Mouse (Mus musculus) limb, embryonic 15.5 days (tissue): ENCODE data around the gene Desi2. TPM values are rescaled to one million over a fixed set of nuclear protein-coding genes. Genes with fewer than 3 reads are reported as not detected.
"Not testable (repeated sequence)": the region's sequence is repeated elsewhere in the genome, so short reads cannot be mapped to it uniquely, and the experiment has no call there.

Experiments
- ATAC-seq: fragments of 200-750 bp; cut with Nextera tagmentation; 2 replicates; pipeline ENCODE4 v1.8.0; 2017; ENCODE audit warnings: low read depth, moderate TSS enrichment; ENCODE audit not compliant: insufficient number of reproducible peaks, low FRiP score, low TSS enrichment
- H3K27ac ChIP-seq: fragments of 300-500 bp; sonication (generic); 2 replicates; pipeline ENCODE4 v1.5.1; 2015; ENCODE audit warnings: moderate library complexity, mild to moderate bottlenecking, inconsistent platforms
- H3K27me3 ChIP-seq: fragments of 300-500 bp; sonication (generic); 2 replicates; pipeline ENCODE4 v1.6.1; 2015; ENCODE audit warnings: inconsistent platforms
- H3K36me3 ChIP-seq: fragments of 300-500 bp; sonication (generic); 2 replicates; pipeline ENCODE4 v1.6.1; 2015; ENCODE audit warnings: inconsistent platforms
- H3K4me1 ChIP-seq: fragments of 300-500 bp; sonication (generic); 2 replicates; pipeline ENCODE4 v1.6.1; 2015; ENCODE audit warnings: inconsistent platforms
- H3K4me2 ChIP-seq: fragments of 300-500 bp; sonication (generic); 2 replicates; pipeline ENCODE4 v1.6.1; 2015; ENCODE audit warnings: mild to moderate bottlenecking, inconsistent platforms
- H3K4me3 ChIP-seq: fragments of 300-500 bp; sonication (generic); 2 replicates; pipeline ENCODE4 v1.5.1; 2015; ENCODE audit warnings: mild to moderate bottlenecking, inconsistent platforms
- H3K9ac ChIP-seq: fragments of 300-500 bp; sonication (generic); 2 replicates; pipeline ENCODE4 v1.6.1; 2015; ENCODE audit warnings: inconsistent platforms
- H3K9me3 ChIP-seq: fragments of 300-500 bp; sonication (generic); 2 replicates; pipeline ENCODE4 v1.6.1; 2016; ENCODE audit warnings: inconsistent platforms
- WGBS: fragments of 180-500 bp; shearing (Covaris S2); methylation state at CpG from one replicate; pipeline ENCODE4 v1.1.7; 2015; 5-methylcytosine and 5-hydroxymethylcytosine counted together
- polyA plus RNA-seq: library from polyadenylated mRNA; unstranded; fragments of >200 nt; fragmentation: Nextera tagmentation; extraction: Ambion mirVana; gene quantifications from 2 replicates; pipeline ENCODE4 v1.2.1, GENCODE M21; 2015

Gene Desi2
- polyA plus RNA-seq, 1 experiment from 2014 or later = 26.2 TPM

DNA sequence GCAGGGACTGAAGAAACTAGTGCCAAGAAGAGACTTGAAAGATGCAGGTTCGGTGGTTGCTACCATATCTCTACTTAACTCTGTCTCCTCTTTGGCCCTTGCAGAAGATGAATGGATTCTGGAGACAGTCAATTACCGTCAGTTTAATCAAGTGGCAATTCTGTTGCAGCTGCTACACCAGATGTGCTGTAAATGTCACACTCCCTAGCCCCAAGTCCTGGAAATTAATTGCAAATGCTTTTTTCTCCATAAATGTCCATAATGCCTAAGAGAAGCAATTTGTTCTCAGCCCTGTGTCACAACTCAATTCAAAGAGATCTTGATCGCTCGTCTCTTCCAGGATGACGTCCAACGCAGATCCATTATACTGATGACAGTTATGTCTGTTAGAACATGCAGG is 83.4 kb downstream of the Desi2 start:
- no peaks in the 10 kb centered on the region for H3K9me3 ChIP-seq
- no peak overlapping the region for H3K9ac ChIP-seq
- 24% methylated on average over 6 of the region's 6 CpGs for WGBS
- ATAC-seq = no peak
- H3K27ac ChIP-seq = no peak overlapping the region
- no peak overlapping the region for H3K4me3 ChIP-seq
- no peaks in the 10 kb centered on the region for H3K27me3 ChIP-seq
- H3K36me3 ChIP-seq = no peaks in the 10 kb centered on the region
- H3K4me1 ChIP-seq = peaks cover 4% of the 10 kb centered on the region; the same call in 1 of the 2 replicates
- no peak overlapping the region for H3K4me2 ChIP-seq

DNA sequence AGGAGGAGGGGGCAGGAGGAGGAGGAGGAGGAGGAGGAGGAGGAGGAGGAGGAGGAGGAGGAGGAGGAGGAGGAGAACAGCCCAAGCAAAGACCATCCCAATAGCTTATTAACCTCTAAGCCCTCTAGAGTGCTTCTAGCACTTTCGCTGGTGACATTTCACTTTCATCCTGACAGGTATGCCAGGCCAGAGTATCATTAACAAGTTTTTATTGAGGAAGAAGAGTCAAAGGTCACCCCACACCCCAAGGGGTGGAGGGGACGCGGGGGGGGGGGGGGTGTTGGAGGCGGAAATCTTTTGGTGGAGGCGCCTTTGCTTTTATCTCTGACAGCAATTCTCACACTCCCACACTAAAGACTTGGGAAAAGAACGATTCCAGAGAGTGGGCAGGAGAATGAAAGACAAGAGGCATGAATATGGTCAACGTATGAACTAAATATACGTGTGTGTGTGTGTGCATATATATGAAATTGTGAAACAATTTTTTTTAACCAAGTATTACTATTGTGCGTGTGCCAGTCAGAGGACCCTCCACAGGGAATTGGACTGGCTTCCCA is 88.0 kb downstream of the Desi2 start:
- Histone ChIP-seq H3K4me3 (peak overlapping the region; percentile 65), H3K27ac (no peak overlapping the region), H3K36me3 (no peaks in the 10 kb centered on the region), H3K9ac (no peak overlapping the region), H3K27me3 (no peaks in the 10 kb centered on the region), H3K4me1 (peaks cover 14% of the 10 kb centered on the region; the same call in 1 of the 2 replicates), H3K4me2 (peak overlapping the region; percentile 87), H3K9me3 (no peaks in the 10 kb centered on the region)
- ATAC-seq = no peak
- 17% methylated on average over 9 of the region's 9 CpGs for WGBS

DNA sequence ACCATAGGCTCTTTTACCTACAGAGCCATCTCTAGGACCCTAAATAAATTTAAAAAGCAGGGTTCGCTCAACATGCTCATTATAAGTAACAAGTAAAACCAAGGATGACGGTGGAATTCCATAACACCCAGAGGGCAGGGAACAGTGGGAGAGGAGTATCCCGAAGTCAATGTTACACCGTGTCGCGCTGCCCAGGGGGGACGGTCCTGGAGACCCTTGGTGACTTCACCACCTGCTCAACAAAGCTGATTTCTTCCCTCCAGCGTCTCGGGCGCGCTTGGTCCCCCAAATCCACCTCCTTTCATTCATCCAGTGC is 88.5 kb downstream of the Desi2 start:
- Histone ChIP-seq H3K9ac (peak overlapping the region; percentile 88), H3K27me3 (no peaks in the 10 kb centered on the region), H3K4me1 (peaks cover 14% of the 10 kb centered on the region; the same call in 1 of the 2 replicates), H3K27ac (peak overlapping the region; percentile 87), H3K4me2 (peak overlapping the region; percentile 87), H3K36me3 (no peaks in the 10 kb centered on the region), H3K4me3 (peak overlapping the region; percentile 65), H3K9me3 (no peaks in the 10 kb centered on the region)
- ATAC-seq = no peak; the same call in 1 of the 2 replicates
- WGBS = 3% methylated on average over 11 of the region's 11 CpGs

- H3K27me3 ChIP-seq = no peaks in the 10 kb centered on the region
- peak overlapping the region; percentile 65 for H3K4me3 ChIP-seq
- peak overlapping the region; percentile 87 for H3K4me2 ChIP-seq
- peak; percentile 80 for ATAC-seq
- H3K36me3 ChIP-seq = no peaks in the 10 kb centered on the region
- peak overlapping the region; percentile 87 for H3K27ac ChIP-seq
- under 1% methylated on average over 66 of the region's 87 CpGs for WGBS
- peak overlapping the region; percentile 88 for H3K9ac ChIP-seq
- no peaks in the 10 kb centered on the region for H3K9me3 ChIP-seq
- H3K4me1 ChIP-seq = peaks cover 14% of the 10 kb centered on the region; the same call in 1 of the 2 replicates
These were observed 89.1 kb downstream of the Desi2 start for GRCm38 (mm10) chr1:178276054-178276911.

DNA sequence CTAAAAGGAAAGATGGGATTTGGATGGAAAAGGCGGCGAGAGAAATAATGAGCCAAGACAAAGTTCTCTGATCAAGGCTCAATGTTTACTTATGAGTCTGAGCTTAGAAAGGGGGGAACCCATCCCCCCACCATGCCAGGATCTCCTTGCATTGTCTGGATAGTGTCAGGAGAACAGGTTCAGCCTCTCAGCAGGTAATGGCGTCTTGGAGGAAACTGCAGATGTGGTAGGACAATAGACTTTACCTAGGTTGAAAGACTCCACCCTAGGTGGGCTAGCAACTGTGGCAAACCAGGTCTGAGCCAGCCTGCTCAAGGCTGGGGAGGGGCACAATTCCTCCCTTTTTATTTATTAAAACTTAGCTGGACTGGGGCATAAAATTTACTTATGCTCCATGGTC is 96.1 kb downstream of the Desi2 start:
- not testable (repeated sequence) for H3K4me2 ChIP-seq, ATAC-seq, H3K36me3 ChIP-seq, H3K27ac ChIP-seq, H3K4me1 ChIP-seq, H3K9ac ChIP-seq, H3K27me3 ChIP-seq, H3K9me3 ChIP-seq, H3K4me3 ChIP-seq
- 91% methylated on average over 3 of the region's 3 CpGs for WGBS

DNA sequence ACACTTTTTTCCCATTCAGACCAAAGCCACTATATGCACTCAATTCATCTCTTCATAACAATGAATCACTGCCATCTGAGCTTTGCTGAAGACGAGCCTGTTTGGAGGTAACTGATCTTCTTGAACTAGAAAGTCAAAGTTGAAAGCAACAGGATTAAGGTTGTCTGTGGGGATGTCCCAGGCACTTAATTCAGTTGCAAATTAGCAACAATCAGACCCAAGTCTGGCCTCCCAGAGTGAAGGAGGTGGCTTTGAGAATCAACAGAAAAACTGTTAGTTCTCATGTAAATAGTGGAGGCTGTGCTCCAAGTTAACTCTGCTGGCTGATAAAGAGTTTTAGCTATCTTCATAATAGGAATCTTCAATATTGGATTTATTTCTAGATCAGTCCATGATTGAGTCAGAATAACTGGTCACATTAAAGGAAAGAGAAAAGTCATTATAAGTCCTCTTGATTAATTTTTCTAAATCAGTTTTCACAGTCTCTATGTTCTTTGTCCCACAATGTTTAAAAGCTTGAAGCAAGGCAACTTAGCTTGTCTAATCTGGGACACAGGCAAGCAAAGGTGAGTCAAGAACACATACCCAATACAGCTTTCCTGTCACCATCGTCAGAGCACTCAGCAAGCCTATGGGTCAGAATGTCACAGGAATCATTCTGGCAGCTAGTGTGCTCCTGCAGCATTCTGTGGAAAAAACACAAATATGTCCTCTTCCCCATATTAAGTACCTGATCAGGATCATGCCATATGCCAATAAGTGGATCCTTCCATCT is 96.9 kb downstream of the Desi2 start:
- H3K9ac ChIP-seq = no peak overlapping the region
- no peaks in the 10 kb centered on the region; the same call in 1 of the 2 replicates for H3K9me3 ChIP-seq
- ATAC-seq = no peak
- H3K27me3 ChIP-seq = no peaks in the 10 kb centered on the region
- no peaks in the 10 kb centered on the region for H3K36me3 ChIP-seq
- 68% methylated on average over 2 of the region's 2 CpGs for whole genome bisulfite sequencing
- H3K4me1 ChIP-seq = no peaks in the 10 kb centered on the region
- H3K4me2 ChIP-seq = no peak overlapping the region
- H3K27ac ChIP-seq = no peak overlapping the region
- no peak overlapping the region for H3K4me3 ChIP-seq

DNA sequence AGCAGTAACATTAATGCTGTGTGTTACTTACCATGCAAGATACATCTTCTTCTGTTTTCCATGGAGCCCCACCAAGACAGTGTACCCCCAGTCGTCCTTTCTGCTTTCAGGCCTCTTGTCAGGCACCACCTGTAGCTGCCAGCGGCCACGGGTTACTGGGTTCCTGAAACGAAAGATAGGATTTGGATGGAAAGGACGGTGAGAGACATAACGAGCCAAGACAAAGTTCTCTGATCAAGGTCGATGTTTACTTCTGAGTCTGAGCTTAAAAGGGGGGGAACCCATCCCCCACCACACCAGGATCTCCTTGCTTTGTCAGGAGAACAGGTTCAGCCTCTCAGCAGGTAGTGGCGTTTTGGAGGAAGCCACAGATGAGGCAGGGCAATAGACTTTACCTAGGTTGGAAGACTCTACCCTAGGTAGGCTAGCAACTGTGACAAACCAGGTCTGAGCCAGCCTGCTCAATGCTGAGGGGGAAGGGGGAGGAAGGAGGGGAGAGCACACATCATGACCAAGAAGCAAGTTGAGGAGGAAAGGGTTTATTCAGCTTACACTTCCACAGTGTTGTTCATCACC is 100.5 kb downstream of the Desi2 start:
- Histone ChIP-seq H3K4me2 (no peak overlapping the region), H3K4me1 (no peaks in the 10 kb centered on the region), H3K36me3 (no peaks in the 10 kb centered on the region), H3K27ac (no peak overlapping the region), H3K9me3 (no peaks in the 10 kb centered on the region; the same call in 1 of the 2 replicates), H3K27me3 (no peaks in the 10 kb centered on the region), H3K4me3 (no peak overlapping the region), H3K9ac (no peak overlapping the region)
- ATAC-seq = no peak
- 57% methylated on average over 8 of the region's 8 CpGs for WGBS

DNA sequence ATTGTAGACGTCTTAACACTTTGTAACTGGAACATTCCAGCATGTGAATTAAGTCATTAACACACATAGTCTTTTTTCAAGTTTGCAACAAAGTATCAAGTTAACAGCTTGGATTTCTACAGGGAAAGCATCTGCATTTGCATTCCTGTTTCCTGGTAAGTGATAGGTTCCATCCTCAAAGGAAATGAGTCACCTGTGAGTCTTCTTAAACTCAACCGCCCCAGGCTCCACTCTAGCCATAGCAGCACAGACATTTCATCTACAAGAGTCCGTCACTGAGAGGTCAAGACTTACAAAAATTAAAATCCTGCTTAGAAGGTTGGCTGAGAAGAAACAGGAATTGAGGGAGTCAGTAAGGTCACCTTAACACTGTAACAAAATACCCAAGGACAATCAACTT is 104.5 kb downstream of the Desi2 start:
- Histone ChIP-seq H3K9ac (no peak overlapping the region), H3K4me3 (no peak overlapping the region), H3K27ac (no peak overlapping the region), H3K4me1 (no peaks in the 10 kb centered on the region), H3K27me3 (no peaks in the 10 kb centered on the region), H3K4me2 (no peak overlapping the region), H3K36me3 (no peaks in the 10 kb centered on the region), H3K9me3 (no peaks in the 10 kb centered on the region)
- no peak for ATAC-seq
- 60% methylated on average over 3 of the region's 3 CpGs for WGBS

DNA sequence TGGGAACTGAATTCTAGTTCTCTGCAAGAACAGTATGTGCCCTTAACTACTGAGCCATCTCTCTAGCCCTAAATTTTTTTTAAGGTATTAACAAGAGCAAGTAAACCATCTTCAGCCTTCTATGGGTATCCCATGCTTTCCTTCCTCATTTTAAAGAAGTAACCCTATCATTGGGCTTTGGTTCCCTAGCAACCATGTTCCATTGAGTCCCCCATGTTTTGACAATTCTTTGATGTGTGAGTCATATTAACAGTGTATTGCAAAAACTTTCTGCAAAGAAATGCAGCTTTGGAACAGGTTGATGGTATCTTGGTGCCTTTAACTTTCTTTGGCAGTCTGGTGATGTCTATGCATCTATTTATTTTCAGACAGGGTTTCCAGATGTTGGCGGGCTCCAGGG is 106.8 kb downstream of the Desi2 start:
- 85% methylated on average over 1 of the region's 1 CpGs for WGBS
- no peaks in the 10 kb centered on the region for H3K27me3 ChIP-seq
- H3K9me3 ChIP-seq = no peaks in the 10 kb centered on the region
- no peak overlapping the region for H3K27ac ChIP-seq
- no peak overlapping the region for H3K4me2 ChIP-seq
- no peak for ATAC-seq
- no peak overlapping the region for H3K4me3 ChIP-seq
- H3K4me1 ChIP-seq = no peaks in the 10 kb centered on the region
- H3K9ac ChIP-seq = no peak overlapping the region
- H3K36me3 ChIP-seq = no peaks in the 10 kb centered on the region

GRCm38 (mm10) chr1:178301261-178301660 is 114.0 kb downstream of the Desi2 start:
- 85% methylated on average over 2 of the region's 2 CpGs for WGBS
- not testable (repeated sequence) for ATAC-seq, H3K9me3 ChIP-seq

GRCm38 (mm10) chr1:178303425-178303824 is 116.2 kb downstream of the Desi2 start:
- ATAC-seq = no peak
- H3K36me3 ChIP-seq = no peaks in the 10 kb centered on the region

More at GRCm38 (mm10) chr1:178301261-178301660, 114.0 kb downstream of the Desi2 start:
- not testable (repeated sequence) for H3K27ac ChIP-seq, H3K9ac ChIP-seq, H3K27me3 ChIP-seq, H3K36me3 ChIP-seq, H3K4me1 ChIP-seq, H3K4me3 ChIP-seq, H3K4me2 ChIP-seq

More at GRCm38 (mm10) chr1:178303425-178303824, 116.2 kb downstream of the Desi2 start:
- H3K9ac ChIP-seq = no peak overlapping the region
- H3K4me2 ChIP-seq = no peak overlapping the region
- 25% methylated on average over 3 of the region's 3 CpGs for WGBS
- no peak overlapping the region for H3K27ac ChIP-seq
- no peaks in the 10 kb centered on the region for H3K4me1 ChIP-seq
- peaks cover 4% of the 10 kb centered on the region; the same call in 1 of the 2 replicates for H3K9me3 ChIP-seq
- H3K4me3 ChIP-seq = no peak overlapping the region
- no peaks in the 10 kb centered on the region for H3K27me3 ChIP-seq
